Comparison of ENCODE assay signal across 16 mouse cellular contexts in the genomic region with DNA sequence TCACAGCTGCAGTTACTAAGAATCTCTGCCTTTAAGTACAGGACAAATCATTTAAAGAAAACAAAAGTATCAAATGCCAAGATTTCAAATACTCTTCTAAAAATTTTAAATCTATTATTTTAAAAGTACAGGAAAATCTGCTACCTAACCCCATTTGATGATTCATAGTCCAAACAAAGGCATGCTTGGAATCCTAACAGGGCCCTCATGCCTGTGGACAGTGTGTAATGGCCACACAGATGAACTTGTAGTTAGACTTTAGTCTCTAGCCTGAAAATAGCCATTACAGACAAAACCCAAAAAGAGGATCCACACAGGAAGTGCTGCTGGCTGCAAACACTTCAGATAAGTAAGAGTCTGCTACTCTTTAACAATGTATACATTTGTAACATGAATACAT. TPM values are rescaled to one million over a fixed set of nuclear protein-coding genes. Genes with fewer than 3 reads are reported as not detected.
A peak's percentile ranks its signal among the peaks of the same experiment; 100 is the strongest.
DNase-seq lines count a peak whose midpoint lies in the region.
"Had no signal": no experiment of that assay in that cellular context is flagged by ENCODE, and none has a peak within 500 bp of the region (broad histone marks: within the 10 kb centered on the region; RNA-seq: fewer than 3 reads in every experiment).

No protein-coding gene starts in this region.

- intact Hi-C loops in heart, postnatal 10 days (cut with DNase I): no loop called here
- intact Hi-C loops in left cerebral cortex, postnatal 10 days (cut with DNase I): no loop called here

- DNase-seq in heart, adult 11 months: peak; percentile 37
- no peak for DNase-seq in heart, postnatal 10 days
- peak; percentile 56 for DNase-seq in 3T3-L1 (ENCODE audit: low read depth, low spot score)
- DNase-seq in NIH3T3 (ENCODE audit: low read depth): peak; percentile 55
- peak; percentile 13 for DNase-seq in fibroblast of lung, adult 2 months (ENCODE audit: low read depth)
- DNase-seq in natural killer cell, adult 2 months (ENCODE audit: low spot score in 2 of 2): no peak
- DNase-seq in left cerebral cortex, postnatal 10 days (ENCODE audit: extremely low spot score in 1 of 2, low spot score in 2 of 2): no peak
- DNase-seq: adrenal gland, adult 2 months; adrenal gland, postnatal 10 days; adrenal gland, postnatal 25 days; cerebellum, adult 11 months; cerebellum, adult 18-20 months; cerebellum, adult 8-10 months; cerebellum, postnatal 10 days; cerebellum, postnatal 25 days; forebrain, postnatal 0 days had no signal

RNA-seq across cellular contexts. Expression of a gene that starts 28.5 kb away (rescaled TPM):
- 10 to 100 TPM; 21.7 to 21.8 TPM for total RNA-seq in heart, postnatal 10 days (2021)
- 10 to 100 TPM; 23.2 to 27.0 TPM for total RNA-seq in left cerebral cortex, postnatal 10 days (2021)

Comparison
In these comparisons a context has a peak if more than half of its experiments do, and no peak if none do; other contexts are left out.
1. DNase-seq: peak in heart, adult 11 months (single experiment), 3T3-L1 (single experiment), NIH3T3 (single experiment) and fibroblast of lung, adult 2 months (single experiment); none in heart, postnatal 10 days (0 of 2), natural killer cell, adult 2 months (0 of 2) and left cerebral cortex, postnatal 10 days (0 of 2).